Mouse (Mus musculus): ENCODE data around the gene Nudt10.
A peak's percentile ranks its signal among the peaks of the same experiment; 100 is the strongest.
"Not testable (repeated sequence)": the region's sequence is repeated elsewhere in the genome, so short reads cannot be mapped to it uniquely, and the experiment has no call there.

Nudt10 gene

GRCm38 (mm10) chrX:6172823-6173640 is at the start of gene Nudt10:
Nudt10 (minus strand) TSS chrX:6173015.
- not testable (repeated sequence) for DNase-seq (ENCODE audit: low read depth, low spot score)

- DNase-seq (ENCODE audit: low read depth, low spot score) = not testable (repeated sequence)
Observed at GRCm38 (mm10) chrX:6172136-6172822, 536 bp downstream of the Nudt10 start.

GRCm38 (mm10) chrX:6171718-6172117 is 1.1 kb downstream of the Nudt10 start:
- DNase-seq (ENCODE audit: low read depth, low spot score) = peak; percentile 1

Measured in embryo, embryonic 11.5 days (tissue).